Mouse (Mus musculus): ENCODE results near the gene Fam19a5.

Fam19a5 gene

GRCm38 (mm10) chr15:87597149-87597548 lies 53.0 kb downstream of the Fam19a5 start:
- DNase-seq (ENCODE audit: low read depth) = no peak

DNA sequence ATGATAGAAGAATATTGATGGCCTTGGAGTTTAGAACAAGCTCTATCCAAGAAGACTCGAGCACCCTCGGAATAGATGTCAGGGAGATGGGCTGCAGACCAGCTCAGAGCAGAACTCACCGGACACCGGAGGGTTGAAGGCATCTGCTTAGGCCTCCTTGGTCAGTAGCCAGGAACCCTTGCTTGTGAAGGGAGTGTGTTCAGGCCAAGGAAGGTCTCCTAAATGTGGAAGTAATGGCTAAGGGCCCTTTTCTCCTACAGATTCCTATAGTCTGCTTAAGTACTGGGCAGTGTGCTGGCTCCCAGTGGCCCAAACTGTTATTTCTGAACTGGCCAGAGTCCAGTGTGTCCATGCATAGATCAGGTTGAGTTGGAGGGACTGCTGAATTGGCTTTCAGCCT lies 53.7 kb downstream of the Fam19a5 start:
- DNase-seq (ENCODE audit: low read depth) = no peak

- DNase-seq (ENCODE audit: low read depth) = no peak
These were observed 54.5 kb downstream of the Fam19a5 start for GRCm38 (mm10) chr15:87598636-87599035.

DNA sequence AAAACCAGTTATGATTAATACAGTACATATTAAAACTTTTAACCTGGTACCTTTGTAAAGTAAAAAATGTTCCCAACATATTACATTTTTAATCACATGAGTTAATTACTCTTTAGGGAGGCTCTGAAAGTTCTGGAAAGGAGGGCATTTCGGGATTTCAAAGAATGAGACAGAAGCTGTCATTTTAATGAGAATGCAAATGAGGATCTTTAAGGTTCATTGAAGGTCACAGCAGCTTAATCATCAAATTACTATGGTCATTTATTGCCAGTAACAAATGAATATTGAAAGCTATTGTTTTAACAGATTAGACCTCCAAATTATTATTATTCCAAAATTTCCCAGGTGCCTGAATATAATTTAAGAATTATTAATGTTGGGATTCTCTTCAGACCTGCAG lies 59.2 kb downstream of the Fam19a5 start:
- no peak for DNase-seq (ENCODE audit: low read depth)

DNA sequence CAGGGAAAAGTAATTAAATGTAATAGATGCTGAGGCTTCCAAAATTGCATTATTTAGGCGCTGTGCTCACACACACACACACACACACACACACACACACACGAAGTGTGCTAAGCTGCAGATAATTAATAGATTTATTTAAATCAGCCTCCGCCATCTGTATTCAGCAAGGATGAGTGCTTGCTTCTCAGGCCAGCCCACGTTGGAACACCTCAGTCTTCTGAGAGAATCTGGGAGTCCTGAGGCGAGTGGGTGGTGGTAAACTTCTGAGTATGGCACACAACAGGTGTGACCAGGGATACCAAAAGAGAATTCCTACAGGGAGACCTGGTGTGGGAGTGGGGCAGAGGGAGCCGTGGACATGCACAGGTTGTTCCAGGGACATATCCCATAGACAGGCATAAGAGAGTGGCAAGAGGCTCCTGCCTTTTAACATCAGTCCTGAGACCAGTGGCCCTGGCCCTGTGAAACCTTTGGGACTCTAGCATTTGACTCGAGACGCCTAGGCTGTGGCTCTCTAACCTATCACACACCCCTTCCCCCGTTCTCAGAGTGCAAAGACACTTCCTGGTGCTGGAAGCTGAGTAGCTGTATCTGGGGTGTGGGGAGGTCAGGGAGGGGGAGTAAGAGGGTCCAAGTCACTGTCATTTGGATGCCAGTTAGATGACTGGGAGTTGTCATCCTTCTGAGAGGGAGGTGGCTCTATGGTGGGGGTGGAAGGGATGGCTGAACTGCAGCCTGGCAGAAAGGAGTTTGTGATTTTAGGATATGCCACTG lies 61.6 kb downstream of the Fam19a5 start:
- DNase-seq (ENCODE audit: low read depth) = no peak

GRCm38 (mm10) chr15:87606702-87607101 lies 62.6 kb downstream of the Fam19a5 start:
- no peak for DNase-seq (ENCODE audit: low read depth)

DNA sequence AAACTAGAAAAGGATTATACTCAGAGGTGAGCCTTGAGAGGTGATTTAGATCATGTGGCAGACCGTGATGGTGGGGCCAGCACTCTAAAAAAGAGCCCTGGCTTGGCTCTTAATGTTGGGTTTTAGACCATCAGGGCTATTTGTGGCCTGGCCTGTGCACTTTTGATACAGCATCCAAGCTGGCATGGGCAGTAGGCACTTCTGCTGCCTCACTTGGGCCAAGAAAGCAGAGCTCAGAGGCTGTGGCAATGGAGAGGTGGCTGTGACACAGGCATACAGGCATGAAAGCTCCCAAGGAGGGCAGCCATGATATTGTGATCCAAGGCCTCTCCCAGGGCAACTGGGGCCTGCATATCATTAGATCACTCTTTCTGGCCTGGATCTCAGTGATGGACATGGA lies 65.1 kb downstream of the Fam19a5 start:
- DNase-seq (ENCODE audit: low read depth) = no peak

- DNase-seq (ENCODE audit: low read depth) = no peak
These were observed 80.0 kb downstream of the Fam19a5 start for GRCm38 (mm10) chr15:87623966-87624609.

- no peak for DNase-seq (ENCODE audit: low read depth)
These were observed 80.6 kb downstream of the Fam19a5 start for GRCm38 (mm10) chr15:87624610-87625091.

DNA sequence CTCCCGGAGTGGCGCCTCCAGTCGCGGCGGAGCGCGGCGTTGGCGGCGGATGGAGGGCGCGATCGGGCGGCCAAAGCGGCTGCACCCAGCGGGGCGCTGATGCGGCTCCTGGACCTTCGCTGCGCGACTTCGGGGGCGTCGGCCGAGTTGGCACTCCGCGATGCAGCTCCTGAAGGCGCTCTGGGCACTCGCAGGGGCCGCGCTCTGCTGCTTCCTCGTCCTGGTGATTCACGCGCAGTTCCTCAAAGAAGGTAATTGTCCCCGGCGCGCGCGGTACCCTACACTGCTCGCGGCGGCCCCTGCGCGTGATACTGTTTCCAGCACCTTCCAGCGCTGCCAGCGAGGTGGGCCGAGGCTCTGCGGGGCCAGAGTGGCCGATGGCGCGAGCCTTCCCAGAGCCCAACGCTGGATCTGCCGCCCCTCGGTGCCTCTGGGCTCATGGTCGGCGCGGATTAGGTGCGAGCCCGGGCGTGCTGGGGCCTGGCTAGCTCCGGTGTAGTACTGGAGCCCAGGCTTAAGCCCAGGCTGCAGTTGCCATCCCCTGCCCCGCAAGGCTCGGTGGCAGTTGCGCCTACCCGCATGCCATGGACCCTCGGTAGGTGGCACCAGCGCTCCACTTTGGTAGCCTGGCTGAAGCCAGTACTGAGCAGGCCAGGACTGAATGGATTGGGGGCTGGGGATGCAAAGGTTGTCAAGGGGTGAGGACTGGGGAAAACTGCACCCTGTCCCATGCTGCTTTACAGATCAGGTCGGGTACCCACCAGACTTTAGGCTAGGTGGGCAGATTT lies 81.3 kb downstream of the Fam19a5 start:
- DNase-seq (ENCODE audit: low read depth) = no peak

DNA sequence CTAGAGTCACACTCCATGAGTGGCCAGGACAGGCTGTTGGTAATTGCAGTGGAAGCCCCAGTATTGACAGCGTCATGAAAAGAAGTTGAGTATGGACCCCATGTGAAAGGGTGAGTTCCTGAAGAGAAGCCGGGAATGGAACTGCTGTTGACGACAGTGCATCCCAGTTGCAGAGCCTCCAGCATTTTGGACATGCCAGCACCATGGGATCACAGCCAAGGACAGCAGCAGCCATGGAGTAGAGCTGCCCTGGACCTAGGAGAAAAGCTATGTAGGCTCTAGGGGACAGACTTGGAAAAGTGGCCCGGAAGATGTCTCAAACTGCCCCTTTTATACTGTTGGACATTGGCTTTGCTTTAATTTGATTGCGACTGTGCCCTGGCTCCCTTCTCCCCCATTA lies 91.2 kb downstream of the Fam19a5 start:
- no peak for DNase-seq (ENCODE audit: low read depth)

DNA sequence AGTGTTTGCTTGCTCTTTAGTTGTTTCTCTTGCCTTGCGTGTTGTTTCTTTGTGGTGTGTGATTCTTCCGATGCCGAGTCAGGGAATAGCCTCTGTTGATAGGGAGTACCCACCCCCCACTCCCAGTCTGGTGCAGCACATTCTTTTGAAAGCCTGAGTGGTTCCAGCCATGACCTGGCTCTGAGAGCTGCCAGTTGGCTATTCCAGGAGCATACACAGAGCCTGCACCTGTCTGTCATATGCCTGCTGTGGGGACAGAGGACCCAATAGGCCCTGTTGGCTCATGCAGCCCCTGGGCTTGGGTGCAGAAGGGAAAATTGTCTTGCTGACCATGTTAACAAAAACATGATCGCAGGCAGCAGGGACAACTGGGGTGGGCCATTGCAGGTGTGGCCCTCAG lies 92.3 kb downstream of the Fam19a5 start:
- DNase-seq (ENCODE audit: low read depth) = no peak

GRCm38 (mm10) chr15:87637234-87637633 lies 93.1 kb downstream of the Fam19a5 start:
- DNase-seq (ENCODE audit: low read depth) = no peak

GRCm38 (mm10) chr15:87638270-87638669 lies 94.2 kb downstream of the Fam19a5 start:
- DNase-seq (ENCODE audit: low read depth) = no peak

DNA sequence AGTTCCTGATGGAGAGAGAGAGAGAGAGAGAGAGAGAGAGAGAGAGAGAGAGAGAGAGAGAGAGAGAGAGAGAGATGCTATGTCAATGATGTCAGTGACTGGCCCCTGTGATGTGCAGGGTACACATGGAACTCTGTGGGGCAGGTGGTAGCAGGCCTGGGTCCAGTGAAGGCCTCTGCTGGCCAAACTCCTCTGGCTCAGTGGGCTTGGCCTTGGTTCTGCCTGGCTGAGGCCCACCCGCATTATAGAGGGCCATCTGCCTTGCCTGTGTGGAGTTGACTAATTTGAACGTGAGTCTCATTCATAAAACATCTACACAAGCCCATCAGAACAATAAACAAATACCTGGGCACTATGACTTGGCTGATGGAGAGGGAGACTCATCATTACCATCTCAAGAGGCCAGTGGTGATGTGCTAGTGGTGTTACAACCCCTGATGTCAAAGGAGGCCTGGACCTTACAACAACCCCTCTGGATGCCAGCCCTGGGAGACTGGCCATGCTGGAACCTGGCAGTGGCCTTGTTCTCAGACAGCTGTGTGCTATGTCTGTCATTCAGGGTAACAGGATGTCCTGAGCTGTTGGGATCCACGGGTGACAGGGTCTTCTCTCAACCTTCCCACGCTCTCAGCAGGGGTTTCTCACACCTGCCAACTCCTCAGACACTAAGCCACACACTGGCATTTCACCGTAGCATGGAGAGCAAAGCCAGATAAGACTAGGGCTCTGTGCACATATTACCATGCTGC lies 102.4 kb downstream of the Fam19a5 start:
- DNase-seq (ENCODE audit: low read depth) = no peak

GRCm38 (mm10) chr15:87649651-87650050 lies 105.6 kb downstream of the Fam19a5 start:
- DNase-seq (ENCODE audit: low read depth) = no peak

DNA sequence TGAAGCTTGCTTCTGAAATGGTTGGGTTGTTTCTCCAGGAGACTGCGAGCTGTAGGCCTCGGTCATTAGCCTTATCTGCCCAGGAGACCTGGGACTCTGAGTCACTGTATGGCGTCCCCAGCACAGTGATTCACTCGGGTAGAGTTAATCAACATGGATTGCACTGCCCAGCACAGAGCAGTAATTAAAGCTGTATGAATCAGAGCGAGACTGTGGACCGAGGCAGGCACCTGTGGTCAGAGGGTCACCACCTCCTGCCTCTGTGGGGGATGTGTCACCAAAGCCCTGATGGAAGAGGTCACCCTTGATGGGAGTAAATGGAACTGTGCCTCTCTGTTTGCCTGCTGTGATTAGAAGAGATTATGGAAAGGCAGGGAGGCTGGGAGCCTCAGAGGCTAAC lies 110.5 kb downstream of the Fam19a5 start:
- DNase-seq (ENCODE audit: low read depth) = no peak

DNA sequence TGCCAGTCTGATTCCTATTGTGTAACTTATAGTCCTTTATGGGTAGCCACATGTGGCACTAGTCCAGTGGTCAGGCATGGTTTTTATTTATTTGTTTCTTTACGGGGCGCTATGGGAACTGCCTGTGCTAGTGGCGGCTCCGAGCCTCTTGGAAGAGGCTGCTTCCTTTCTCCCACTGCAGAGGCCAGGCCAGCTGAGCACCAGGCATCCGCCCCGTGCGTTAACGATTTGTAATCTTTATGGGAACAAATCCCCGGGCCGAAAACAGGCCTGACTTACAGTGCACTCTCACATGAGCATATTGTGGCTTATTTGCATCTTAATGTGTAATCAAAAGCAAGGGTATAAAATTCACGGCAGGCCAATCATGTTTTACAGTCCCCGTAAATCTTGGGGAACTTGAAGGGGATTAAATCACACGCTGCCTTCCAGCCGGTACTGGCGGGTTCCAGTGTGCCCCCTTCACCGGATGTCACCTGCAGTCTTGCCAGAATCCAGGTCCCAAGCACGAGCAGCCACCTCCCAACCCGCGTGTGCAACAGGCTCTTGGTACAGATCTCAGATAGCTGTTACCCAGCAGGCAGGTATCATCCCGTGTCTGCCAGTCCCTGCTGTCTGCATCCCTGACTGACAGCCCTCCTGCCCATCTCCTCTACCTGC lies 112.5 kb downstream of the Fam19a5 start:
- no peak for DNase-seq (ENCODE audit: low read depth)

- no peak for DNase-seq (ENCODE audit: low read depth)
These were observed 115.6 kb downstream of the Fam19a5 start for GRCm38 (mm10) chr15:87659729-87660128.

DNA sequence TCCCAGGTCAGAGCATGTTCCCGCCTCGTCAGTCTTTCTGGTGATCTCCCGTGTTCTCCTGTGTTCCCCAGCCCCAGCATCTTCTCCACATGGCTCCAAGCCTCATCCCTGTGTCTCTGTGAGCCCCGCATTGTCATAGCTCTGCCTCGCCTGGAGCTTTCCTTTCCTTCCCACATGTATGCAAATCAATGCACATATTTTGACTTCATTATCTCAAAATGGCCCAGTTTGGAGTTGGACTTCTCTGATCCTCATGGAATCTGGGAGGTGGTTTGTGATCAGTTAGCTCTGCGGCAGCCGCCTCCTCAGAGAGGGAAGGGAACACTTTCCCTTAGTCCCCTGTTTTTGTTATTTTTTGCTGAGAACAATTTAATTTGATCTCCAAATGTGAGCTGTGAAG lies 117.9 kb downstream of the Fam19a5 start:
- DNase-seq (ENCODE audit: low read depth) = no peak

- no peak for DNase-seq (ENCODE audit: low read depth)
These were observed 122.1 kb downstream of the Fam19a5 start for GRCm38 (mm10) chr15:87666041-87666750.
